Mouse (Mus musculus) liver, embryonic 11.5 days (tissue): ENCODE data around the gene Glis3. TPM values are rescaled to one million over a fixed set of nuclear protein-coding genes. Genes with fewer than 3 reads are reported as not detected.

Source experiments
- ATAC-seq: fragments of 200-750 bp; cut with Nextera tagmentation; replicated peaks from 2 replicates; pipeline ENCODE4 v1.8.0; 2017; ENCODE audit warnings: moderate number of reproducible peaks, mild to moderate bottlenecking, moderate TSS enrichment, moderate library complexity; ENCODE audit not compliant: low FRiP score
- DNase-seq: peaks from one replicate; pipeline ENCODE4 v3.0.0-alpha.2; 2017; ENCODE audit warnings: low spot score
- H3K27ac ChIP-seq: fragments of 300-500 bp; sonication (generic); 2 replicates; pipeline ENCODE4 v1.5.1; 2014; ENCODE audit warnings: mild to moderate bottlenecking, low read depth, low read length, control low read depth
- H3K27me3 ChIP-seq: fragments of 300-500 bp; sonication (generic); replicated peaks from 2 replicates; pipeline ENCODE4 v1.6.1; 2014; ENCODE audit warnings: low read length, mixed read lengths; ENCODE audit not compliant: control insufficient read depth, insufficient read depth
- H3K36me3 ChIP-seq: fragments of 300-500 bp; sonication (generic); 2 replicates; pipeline ENCODE4 v1.6.1; 2014; ENCODE audit warnings: mild to moderate bottlenecking, low read length, moderate library complexity, mixed read lengths; ENCODE audit not compliant: control insufficient read depth, insufficient read depth
- H3K4me1 ChIP-seq: fragments of 300-500 bp; sonication (generic); replicated peaks from 2 replicates; pipeline ENCODE4 v1.6.1; 2014; ENCODE audit warnings: low read length, mixed read lengths; ENCODE audit not compliant: control insufficient read depth, insufficient read depth
- H3K4me2 ChIP-seq: fragments of 300-500 bp; sonication (generic); 2 replicates; pipeline ENCODE4 v1.6.1; 2014; ENCODE audit warnings: mild to moderate bottlenecking, control low read depth, moderate library complexity
- H3K4me3 ChIP-seq: fragments of 300-500 bp; sonication (generic); 2 replicates; pipeline ENCODE4 v1.5.1; 2014; ENCODE audit warnings: low read depth, low read length, control low read depth
- H3K9ac ChIP-seq: fragments of 300-500 bp; sonication (generic); 2 replicates; pipeline ENCODE4 v1.6.1; 2014; ENCODE audit warnings: low read depth, low read length, control low read depth
- H3K9me3 ChIP-seq: fragments of 300-500 bp; sonication (generic); 2 replicates; pipeline ENCODE4 v1.6.1; 2016; ENCODE audit warnings: low read length, inconsistent platforms, mixed read lengths; ENCODE audit not compliant: control insufficient read depth
- WGBS: fragments of 180-500 bp; shearing (Covaris S2); extraction: QIAGEN DNeasy Blood & Tissue Kit; methylation state at CpG from one replicate; pipeline ENCODE4 v1.1.7; 2014; 5-methylcytosine and 5-hydroxymethylcytosine counted together
- polyA plus RNA-seq: library from polyadenylated mRNA; unstranded; fragments of >200 nt; fragmentation: Nextera tagmentation; extraction: Ambion mirVana; gene quantifications from 2 replicates; pipeline ENCODE4 v1.2.1, GENCODE M21; 2014

Glis3 gene
- polyA plus RNA-seq, 1 experiment from 2014 or later, result 0.47 TPM

GRCm38 (mm10) chr19:28621608-28622505 lies 58.0 kb downstream of the Glis3 start:
- Histone ChIP-seq H3K9me3 (no peaks in the 10 kb centered on the region), H3K27me3 (no peaks in the 10 kb centered on the region), H3K4me1 (no peaks in the 10 kb centered on the region), H3K36me3 (no peaks in the 10 kb centered on the region), H3K4me2 (no peak overlapping the region), H3K9ac (no peak overlapping the region), H3K4me3 (no peak overlapping the region), H3K27ac (no peak overlapping the region)
- 79% methylated on average over 11 of the region's 11 CpGs for WGBS
- no peak for ATAC-seq
- DNase-seq, result no peak

- Histone ChIP-seq H3K27me3 (no peaks in the 10 kb centered on the region), H3K4me3 (no peak overlapping the region), H3K36me3 (no peaks in the 10 kb centered on the region), H3K9me3 (no peaks in the 10 kb centered on the region), H3K4me2 (no peak overlapping the region), H3K9ac (no peak overlapping the region), H3K4me1 (no peaks in the 10 kb centered on the region), H3K27ac (no peak overlapping the region)
- ATAC-seq (no peak), DNase-seq (no peak)
- WGBS, result 84% methylated on average over 7 of the region's 7 CpGs
Measured at GRCm38 (mm10) chr19:28617736-28618135, 62.1 kb downstream of the Glis3 start.

DNA sequence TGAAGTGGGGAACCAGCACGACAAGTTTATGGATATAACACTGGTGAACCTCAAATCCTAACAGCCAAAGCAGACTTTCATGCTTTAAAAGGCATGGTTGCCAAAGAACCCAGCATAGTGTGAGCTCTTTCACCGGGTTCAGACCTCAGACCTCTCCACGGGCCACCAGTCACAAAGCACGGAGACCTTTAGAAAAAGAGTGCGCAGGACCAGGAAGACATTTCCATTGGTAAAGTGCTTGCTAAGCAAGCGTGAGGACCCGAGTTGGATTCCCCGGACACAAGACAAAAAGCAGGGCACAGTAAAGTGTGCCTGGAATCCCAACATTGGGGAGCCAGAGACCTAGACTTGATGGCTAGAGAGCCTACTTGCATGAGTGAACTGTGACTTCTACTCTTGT lies 62.7 kb downstream of the Glis3 start:
- H3K9me3 ChIP-seq, result no peaks in the 10 kb centered on the region
- WGBS, result 89% methylated on average over 8 of the region's 8 CpGs
- DNase-seq, result no peak
- H3K27me3 ChIP-seq, result no peaks in the 10 kb centered on the region
- H3K9ac ChIP-seq, result no peak overlapping the region
- no peak overlapping the region for H3K4me2 ChIP-seq
- no peak for ATAC-seq
- H3K36me3 ChIP-seq, result no peaks in the 10 kb centered on the region
- no peak overlapping the region for H3K27ac ChIP-seq
- H3K4me3 ChIP-seq, result no peak overlapping the region
- H3K4me1 ChIP-seq, result no peaks in the 10 kb centered on the region

DNA sequence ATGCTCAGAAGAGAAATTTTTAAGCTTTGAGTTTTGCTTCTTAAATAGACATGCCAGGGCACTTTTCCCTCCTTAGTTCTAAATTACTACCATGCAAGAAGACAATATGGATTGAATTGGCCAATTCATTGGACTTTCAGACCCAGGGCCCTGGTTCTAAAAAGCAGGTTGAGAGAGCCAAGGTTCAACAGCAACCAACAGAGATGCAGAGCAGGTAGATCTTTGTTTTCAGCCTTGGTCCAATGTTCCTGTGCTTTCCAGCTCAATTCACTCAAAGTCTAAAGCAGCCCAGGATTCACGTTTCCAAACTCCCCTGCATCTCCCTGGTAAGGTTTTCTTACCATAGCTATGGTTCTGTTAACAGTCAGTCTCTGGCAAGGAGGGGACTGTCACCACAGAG lies 63.4 kb downstream of the Glis3 start:
- Histone ChIP-seq H3K27ac (no peak overlapping the region), H3K4me1 (no peaks in the 10 kb centered on the region), H3K27me3 (no peaks in the 10 kb centered on the region), H3K9ac (no peak overlapping the region), H3K9me3 (no peaks in the 10 kb centered on the region), H3K4me3 (no peak overlapping the region), H3K36me3 (no peaks in the 10 kb centered on the region), H3K4me2 (no peak overlapping the region)
- DNase-seq (no peak), ATAC-seq (no peak)
- WGBS, result 75% methylated on average over 1 of the region's 1 CpGs

GRCm38 (mm10) chr19:28612249-28612648 lies 67.6 kb downstream of the Glis3 start:
- no peak overlapping the region for H3K4me3 ChIP-seq
- H3K4me1 ChIP-seq, result no peaks in the 10 kb centered on the region
- no peak overlapping the region for H3K27ac ChIP-seq
- 76% methylated on average over 10 of the region's 10 CpGs for WGBS
- no peak for ATAC-seq
- no peak overlapping the region for H3K4me2 ChIP-seq
- no peak for DNase-seq
- no peaks in the 10 kb centered on the region for H3K36me3 ChIP-seq
- H3K9ac ChIP-seq, result no peak overlapping the region
- no peaks in the 10 kb centered on the region for H3K9me3 ChIP-seq
- H3K27me3 ChIP-seq, result no peaks in the 10 kb centered on the region

DNA sequence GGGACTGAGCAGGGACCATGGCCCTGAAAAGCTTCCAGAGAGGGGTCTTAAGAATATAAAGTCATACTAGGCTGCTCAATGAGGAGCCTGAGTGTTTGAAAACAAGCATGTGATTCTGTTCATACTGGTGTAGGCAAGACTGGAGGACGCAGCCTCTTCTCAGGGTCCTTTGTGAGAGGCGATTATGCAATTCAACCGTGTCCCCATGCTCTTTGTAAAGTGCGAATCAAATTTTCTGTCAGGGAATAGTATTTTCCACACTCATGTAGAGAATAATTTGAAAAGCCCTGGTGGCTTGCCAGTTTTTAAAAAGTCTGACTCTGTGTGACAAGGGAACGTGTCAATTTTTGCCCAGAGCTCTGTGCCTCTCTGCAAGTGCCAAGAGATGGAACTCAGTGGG lies 71.1 kb downstream of the Glis3 start:
- no peaks in the 10 kb centered on the region for H3K4me1 ChIP-seq
- DNase-seq (no peak), ATAC-seq (no peak)
- H3K27ac ChIP-seq, result no peak overlapping the region
- H3K9ac ChIP-seq, result no peak overlapping the region
- no peaks in the 10 kb centered on the region for H3K27me3 ChIP-seq
- no peaks in the 10 kb centered on the region for H3K36me3 ChIP-seq
- no peak overlapping the region for H3K4me3 ChIP-seq
- H3K9me3 ChIP-seq, result no peaks in the 10 kb centered on the region
- WGBS, result 81% methylated on average over 5 of the region's 5 CpGs
- no peak overlapping the region for H3K4me2 ChIP-seq

DNA sequence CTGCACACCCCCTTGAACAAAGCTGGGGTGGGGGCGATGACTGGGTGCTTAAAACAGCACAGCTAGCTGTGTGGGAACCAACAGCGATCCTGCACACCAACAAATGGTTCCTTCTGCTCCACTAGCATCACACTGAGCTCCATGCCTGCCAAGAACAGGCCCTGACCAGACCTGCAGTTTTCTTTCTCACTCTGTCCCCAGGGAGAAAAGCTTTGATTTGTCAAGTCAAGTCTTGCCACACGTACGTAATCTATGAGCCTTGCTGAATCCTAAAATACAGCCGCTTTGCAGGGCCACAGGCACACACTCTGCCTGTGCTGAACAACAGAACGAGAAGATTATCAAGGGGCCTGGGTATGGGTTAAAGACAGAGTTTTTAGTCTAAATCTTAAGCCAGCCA lies 71.6 kb downstream of the Glis3 start:
- Histone ChIP-seq H3K9me3 (no peaks in the 10 kb centered on the region), H3K27ac (no peak overlapping the region), H3K9ac (no peak overlapping the region), H3K36me3 (no peaks in the 10 kb centered on the region), H3K4me2 (no peak overlapping the region), H3K27me3 (no peaks in the 10 kb centered on the region), H3K4me1 (no peaks in the 10 kb centered on the region), H3K4me3 (no peak overlapping the region)
- no peak for ATAC-seq
- DNase-seq, result no peak
- whole genome bisulfite sequencing, result 75% methylated on average over 6 of the region's 6 CpGs

DNA sequence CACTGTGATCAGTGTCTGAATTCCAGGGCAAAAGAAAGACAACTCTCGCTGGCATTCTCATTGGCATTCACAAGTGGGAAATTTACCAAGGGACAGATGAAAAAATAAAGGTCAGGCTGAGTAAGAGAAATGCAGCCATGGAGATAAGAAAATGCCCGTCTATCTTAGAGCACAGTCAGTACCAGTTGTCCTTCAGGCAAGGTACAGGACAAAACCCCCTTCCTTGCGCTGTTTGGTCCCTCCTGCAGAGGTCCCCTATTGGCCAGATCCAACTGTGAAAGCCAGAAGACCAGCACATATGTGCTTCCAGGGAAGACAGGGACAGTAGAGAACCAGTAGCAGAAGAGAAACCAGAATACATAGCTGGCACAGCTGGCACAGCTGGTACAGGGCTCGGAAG lies 79.0 kb downstream of the Glis3 start:
- 76% methylated on average over 4 of the region's 4 CpGs for WGBS
- DNase-seq, result no peak

GRCm38 (mm10) chr19:28594215-28594614 lies 85.7 kb downstream of the Glis3 start:
- H3K27ac ChIP-seq, result no peak overlapping the region
- no peak for ATAC-seq
- 34% methylated on average over 4 of the region's 4 CpGs for WGBS
- no peaks in the 10 kb centered on the region for H3K36me3 ChIP-seq
- no peak overlapping the region for H3K4me3 ChIP-seq
- H3K27me3 ChIP-seq, result no peaks in the 10 kb centered on the region
- no peaks in the 10 kb centered on the region for H3K4me1 ChIP-seq
- H3K4me2 ChIP-seq, result no peak overlapping the region
- no peak for DNase-seq
- no peak overlapping the region for H3K9ac ChIP-seq
- H3K9me3 ChIP-seq, result no peaks in the 10 kb centered on the region

More for the DNA sequence above, 79.0 kb downstream of the Glis3 start:
- H3K4me3 ChIP-seq, result no peak overlapping the region
- H3K36me3 ChIP-seq, result no peaks in the 10 kb centered on the region
- ATAC-seq, result no peak
- no peaks in the 10 kb centered on the region for H3K27me3 ChIP-seq
- no peak overlapping the region for H3K9ac ChIP-seq
- H3K4me1 ChIP-seq, result no peaks in the 10 kb centered on the region
- no peak overlapping the region for H3K4me2 ChIP-seq
- H3K9me3 ChIP-seq, result no peaks in the 10 kb centered on the region
- H3K27ac ChIP-seq, result no peak overlapping the region
